Mouse (Mus musculus) ovary, postnatal 36 days (tissue): ENCODE measurements around the gene Micu1.

ENCODE experiments used
- DNase-seq: peaks from one replicate; pipeline ENCODE4 v3.0.0; 2022; ENCODE audit warnings: low spot score, mixed read lengths

Gene Micu1

GRCm38 (mm10) chr10:59812939-59813338, 110.7 kb downstream of the Micu1 start:
- no peak for DNase-seq

- no peak for DNase-seq
Observed at GRCm38 (mm10) chr10:59813759-59814158, 111.5 kb downstream of the Micu1 start.

GRCm38 (mm10) chr10:59814505-59815155, 112.4 kb downstream of the Micu1 start:
- peak; percentile 28 for DNase-seq

GRCm38 (mm10) chr10:59816569-59816968, 114.3 kb downstream of the Micu1 start:
- DNase-seq = no peak

DNA sequence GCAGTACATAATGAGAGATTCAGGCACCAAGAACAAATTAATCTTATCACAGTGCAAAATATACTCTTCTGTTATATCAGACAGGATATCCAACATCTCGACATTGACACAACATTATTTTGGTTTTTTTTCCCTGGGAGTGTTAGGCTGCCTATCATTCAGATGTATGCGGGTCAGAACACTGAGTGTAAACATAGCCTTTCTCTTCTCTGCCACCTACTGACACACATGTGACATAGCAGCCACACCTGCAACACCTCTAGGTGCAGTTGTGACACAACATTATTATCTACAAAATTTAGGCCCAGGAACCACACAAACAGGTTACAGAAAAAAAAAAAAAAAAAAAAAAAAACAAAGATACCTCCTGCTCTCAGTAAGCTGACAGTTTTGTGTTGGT, 115.3 kb downstream of the Micu1 start:
- DNase-seq = no peak

DNA sequence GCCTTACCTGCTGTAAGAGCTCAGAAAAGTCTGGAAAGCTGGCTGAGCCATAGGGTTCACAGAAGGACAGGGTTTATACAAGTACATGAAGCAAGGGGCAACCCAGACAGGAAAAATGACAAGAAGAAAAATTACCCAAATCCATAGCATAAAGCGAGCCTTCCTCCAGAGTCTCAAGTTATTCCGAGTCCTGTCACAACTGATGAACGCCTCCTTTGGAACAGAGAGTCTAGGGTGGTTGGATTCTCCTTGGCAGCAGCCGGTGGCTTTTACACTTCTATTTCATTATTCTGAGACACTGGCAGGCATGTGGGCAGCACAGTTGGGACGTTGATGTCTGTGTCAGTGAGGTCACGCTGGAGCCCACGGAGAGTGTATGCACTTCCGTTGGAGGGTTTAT, 115.7 kb downstream of the Micu1 start:
- no peak for DNase-seq

DNA sequence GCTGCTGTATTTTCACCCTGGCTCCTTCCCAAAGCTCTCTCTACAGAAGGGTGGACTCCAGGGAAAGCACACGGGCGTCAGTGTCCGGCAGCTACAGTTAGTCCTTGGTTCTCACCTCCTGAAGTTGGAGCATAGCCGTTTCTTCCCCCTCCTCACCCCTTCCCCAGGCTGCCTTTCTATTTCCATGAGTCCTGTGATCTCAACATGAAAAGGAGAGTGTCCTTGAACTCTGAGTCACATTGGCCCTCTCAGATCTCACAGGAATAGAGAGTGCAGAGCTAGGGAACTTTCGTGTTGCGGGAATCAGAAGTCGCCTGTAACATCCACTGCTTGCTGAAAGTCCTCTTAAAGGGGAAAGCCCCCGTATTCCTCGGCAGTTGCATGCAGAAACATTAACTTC, 116.9 kb downstream of the Micu1 start:
- no peak for DNase-seq

DNA sequence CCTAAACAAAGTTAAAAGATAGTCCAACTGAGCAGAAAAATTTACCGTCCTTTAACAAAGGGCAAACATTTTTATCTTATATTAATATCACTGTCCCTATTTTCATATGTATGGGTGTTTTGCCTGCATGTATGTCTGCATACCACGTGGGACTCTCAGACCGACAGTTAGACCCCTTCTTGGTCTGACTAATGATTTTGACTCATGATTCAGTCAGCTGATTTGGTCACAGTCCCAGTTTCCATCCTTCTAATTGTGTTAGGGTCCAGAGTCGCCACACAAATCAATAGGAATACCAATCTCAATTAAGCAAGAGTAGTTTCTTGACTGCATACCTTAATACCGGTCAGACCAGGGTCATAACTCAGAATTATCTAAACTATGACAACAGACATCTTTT, 118.6 kb downstream of the Micu1 start:
- DNase-seq = no peak

DNA sequence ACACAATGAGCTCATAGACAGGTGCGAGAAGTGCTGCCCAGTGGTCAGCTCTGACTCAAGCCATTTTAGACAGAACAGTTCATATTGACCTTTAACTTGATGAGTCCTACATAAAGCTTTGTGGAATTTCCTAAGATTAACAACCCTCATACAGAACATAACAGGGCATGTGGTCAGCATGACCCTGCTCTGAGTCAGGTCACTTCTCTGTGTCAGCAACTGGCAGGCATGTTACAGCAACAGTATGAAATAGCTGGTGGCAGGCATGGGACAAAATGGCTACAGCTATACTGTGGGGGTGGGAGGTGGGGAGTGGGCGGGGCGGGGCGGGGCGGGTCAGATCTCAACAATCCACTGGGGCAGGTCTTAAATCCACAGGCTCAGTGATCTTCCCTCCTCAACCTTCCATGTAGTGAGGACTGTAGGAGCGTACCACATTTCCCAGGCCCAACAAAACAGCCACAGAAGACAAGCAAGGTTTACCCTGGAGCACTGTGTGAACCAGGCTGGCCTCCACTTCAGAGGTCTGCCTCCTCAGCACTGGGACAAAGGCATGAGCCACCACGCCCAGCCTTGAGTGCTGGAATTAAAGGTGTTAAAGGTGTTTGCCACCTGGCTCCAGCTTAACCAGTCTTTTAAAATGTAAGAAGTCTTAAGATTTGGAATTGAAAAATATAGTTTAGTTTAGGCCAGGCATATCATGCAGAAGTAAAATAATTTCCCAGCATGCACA, 119.2 kb downstream of the Micu1 start:
- DNase-seq = no peak

DNA sequence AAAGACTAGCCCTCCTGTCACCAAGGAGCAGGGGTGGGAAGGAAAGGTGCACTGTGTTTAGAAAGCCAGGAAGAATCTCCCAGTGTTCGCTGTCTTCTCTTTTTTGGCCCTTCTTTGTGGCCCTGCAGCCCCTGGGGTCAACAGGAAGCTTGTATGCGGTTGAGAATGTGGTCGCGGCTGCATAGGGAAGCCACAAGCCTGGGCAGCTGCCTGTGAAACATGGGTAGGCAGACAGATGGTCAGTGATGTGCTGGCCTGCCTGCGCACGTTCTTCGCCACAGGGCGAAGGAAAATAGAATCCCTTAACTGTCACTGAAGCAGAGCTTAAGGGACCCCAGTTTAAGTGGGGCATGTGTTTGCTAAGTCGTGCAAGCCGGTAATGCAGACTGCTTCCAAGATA, 120.6 kb downstream of the Micu1 start:
- no peak for DNase-seq

DNA sequence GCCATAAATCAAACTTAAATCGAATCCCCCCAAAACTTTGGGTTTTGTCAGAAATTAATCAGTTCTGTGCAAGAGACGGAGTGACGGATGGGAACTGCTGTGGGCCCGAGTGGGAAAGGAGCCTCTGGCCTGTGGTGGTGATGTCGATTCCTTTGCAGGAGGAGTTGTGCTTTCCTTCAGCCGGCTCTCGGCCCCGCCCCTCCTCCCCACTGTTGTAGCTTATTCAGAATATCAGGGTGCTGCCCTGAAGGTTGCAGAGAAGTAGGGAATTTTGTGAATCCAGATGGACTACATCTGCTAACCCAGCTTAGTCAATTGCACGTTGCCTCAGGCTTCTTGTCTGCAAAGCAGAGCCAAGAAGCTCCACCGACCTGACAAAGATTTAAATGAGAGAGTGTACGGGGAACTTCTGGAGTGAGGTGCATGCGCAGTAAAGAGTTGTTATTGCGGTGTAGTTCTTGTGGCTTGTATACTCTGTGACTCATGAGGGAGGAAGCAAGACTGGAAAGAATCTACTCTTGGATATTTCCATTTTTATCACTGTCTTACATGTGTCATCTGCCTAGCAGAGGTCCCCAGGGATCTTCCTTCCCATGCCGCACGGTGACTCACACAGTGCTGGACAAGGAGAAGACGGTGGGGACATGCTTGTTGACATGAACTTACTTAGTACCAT, 123.0 kb downstream of the Micu1 start:
- DNase-seq = no peak

DNA sequence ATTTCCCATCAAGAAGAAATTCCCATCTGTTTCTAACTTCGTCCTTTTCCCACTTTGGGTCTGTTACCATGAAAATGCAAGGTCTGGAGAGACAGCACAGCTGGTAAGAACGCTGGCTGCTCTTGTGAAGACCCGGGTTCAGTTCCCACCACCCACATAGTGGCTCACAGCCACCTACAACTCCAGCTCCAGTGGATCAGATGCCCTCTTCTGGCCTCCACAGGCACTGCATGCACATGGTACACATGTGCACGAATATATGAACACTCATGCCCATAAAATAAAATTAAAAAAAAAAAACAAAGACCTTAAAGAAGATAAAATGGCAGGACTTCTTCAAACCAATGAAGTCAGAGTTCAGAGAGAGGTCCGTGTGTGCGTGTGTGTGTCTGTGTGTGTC, 127.6 kb downstream of the Micu1 start:
- no peak for DNase-seq

GRCm38 (mm10) chr10:59831950-59832349, 129.7 kb downstream of the Micu1 start:
- DNase-seq = no peak

DNA sequence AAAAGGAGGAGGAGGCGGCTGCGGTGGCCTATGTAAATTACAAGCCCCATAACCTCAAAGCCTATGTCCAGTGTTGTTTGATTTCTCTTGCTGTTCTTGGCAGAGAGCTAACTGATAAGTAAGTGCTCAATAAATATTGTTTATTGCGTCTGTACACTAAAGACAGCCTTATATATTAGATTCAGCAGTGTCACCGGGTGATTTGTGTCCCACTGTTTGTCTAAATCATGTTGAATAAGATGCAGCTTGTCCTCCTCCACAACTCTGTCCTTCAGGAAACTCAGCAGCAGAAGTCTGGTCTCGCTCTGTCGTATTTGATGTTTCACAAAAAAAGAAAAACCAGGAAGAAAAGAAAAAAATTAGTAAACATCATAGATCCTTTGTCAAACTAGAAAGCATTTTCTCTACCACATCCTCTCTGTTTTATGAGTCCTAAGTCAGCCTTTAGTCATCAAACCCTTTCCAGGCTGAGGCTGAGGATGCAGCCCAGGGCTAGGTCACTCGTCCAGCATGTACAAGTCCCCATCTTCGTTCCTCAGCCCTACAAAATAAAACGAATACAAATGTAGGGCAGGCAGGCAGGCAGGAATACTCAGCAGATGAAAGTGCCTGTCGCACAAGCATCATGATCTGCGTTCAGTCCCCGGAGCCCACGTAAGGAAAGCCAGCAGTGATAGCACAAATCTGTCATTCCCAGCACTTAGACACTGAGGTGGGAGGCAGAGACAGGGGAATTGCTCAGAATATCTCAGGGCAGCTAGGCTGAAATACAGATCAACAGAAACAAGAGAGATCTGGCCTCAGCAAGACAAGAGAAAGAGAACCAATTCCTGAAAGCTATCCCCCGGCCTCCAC, 133.3 kb downstream of the Micu1 start:
- no peak for DNase-seq

GRCm38 (mm10) chr10:59837490-59837889, 135.2 kb downstream of the Micu1 start:
- DNase-seq = no peak

DNA sequence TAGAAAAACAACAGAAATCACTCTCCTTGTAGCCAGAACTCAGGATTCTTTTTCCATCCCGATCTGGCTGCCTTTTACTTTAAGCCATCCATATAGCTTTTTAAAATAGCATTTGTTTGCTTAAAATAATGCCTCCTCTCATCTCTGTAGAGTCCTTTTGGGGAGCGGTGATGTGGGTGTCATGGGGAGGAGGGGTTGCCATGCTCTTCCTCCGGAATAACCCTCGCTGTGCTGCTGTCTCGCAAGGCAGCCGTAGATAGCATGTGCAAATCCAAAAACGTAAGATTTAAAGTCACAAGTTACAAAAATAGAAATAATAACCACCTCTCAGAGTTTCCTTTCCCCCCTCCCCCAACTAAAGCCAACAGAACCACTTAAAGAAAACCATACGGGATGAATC, 139.2 kb downstream of the Micu1 start:
- DNase-seq = no peak

DNA sequence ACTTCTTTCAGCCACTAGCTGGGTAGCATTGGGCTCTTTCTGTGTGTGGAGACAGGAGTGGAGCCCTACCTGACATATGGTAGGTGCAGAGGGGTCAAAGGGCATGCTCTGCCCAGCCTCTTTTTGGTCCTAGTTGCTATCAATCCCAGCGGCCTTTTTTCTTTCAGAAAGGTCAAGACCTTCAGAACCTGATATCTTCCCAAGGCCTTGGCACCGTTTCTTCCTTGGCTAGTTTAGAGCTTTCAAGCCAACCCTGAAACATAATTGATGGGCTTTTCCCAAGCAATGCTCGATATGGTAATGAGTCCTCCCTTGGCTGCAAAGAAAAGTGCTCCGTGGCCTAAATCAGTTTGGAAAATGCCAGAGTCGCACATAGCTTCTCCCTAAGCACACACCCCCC, 140.8 kb downstream of the Micu1 start:
- no peak for DNase-seq

DNA sequence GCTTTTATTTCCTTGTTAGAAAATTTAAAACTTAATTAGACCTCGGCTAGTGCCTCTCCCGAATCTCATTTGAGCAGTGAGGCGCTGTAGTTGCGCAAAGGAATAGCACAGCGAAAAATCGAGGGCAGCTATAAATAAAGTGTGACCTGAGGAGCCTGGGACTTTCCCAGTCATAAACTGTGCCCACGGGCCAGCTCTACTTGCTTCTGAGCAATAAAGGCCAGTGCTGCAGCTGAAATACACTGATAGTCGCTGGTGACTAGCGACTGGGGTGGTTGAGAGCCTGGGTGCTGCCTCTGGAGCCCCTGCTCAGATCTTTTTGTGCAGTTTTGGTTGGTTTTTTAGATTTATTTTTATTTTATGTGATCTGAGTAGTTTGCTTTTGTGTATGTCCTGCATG, 142.4 kb downstream of the Micu1 start:
- no peak for DNase-seq

DNA sequence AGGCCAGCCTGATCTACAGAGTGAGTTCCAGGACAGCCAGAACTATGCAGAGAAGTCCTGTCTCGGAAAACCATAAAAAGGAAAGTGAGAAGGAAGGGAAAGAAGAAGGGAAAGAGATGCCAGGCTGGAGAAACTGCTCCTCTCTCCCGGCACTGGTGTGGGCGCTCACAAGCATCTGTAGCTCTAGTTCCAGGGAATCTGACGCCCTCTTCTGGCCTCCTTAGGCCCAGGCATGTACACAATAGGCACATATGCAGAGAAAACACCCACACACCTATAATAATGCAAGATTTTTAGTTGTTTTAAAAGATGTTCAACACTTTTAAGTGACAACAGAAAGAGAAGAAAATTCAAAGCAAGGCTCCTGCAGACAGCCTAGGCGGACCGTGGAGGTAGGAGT, 144.1 kb downstream of the Micu1 start:
- DNase-seq = no peak

GRCm38 (mm10) chr10:59848079-59848877, 146.0 kb downstream of the Micu1 start:
- no peak for DNase-seq

- DNase-seq = no peak
Observed at GRCm38 (mm10) chr10:59848953-59849352, 146.7 kb downstream of the Micu1 start.

- no peak for DNase-seq
Observed at GRCm38 (mm10) chr10:59849371-59849770, 147.1 kb downstream of the Micu1 start.
